Mouse (Mus musculus): ENCODE measurements around the gene Aftph. TPM values are rescaled to one million over a fixed set of nuclear protein-coding genes. Genes with fewer than 3 reads are reported as not detected.

The Aftph gene
- total RNA-seq, 2 experiments from 2014 or later, result 60.3 to 65.3 TPM

- DNase-seq (ENCODE audit: low spot score in 2 of 2), result peak; percentile 65 to 72
- intact Hi-C loops (cut with DNase I), result no loop called here
Measured at GRCm38 (mm10) chr11:20655795-20656710, 85.3 kb downstream of the Aftph start.

GRCm38 (mm10) chr11:20651166-20651565, 90.2 kb downstream of the Aftph start:
- intact Hi-C loops (cut with DNase I), result no loop called here
- no peak for DNase-seq (ENCODE audit: low spot score in 2 of 2)

- DNase-seq (ENCODE audit: low spot score in 2 of 2), result no peak
- intact Hi-C loops (cut with DNase I), result no loop called here
Measured at GRCm38 (mm10) chr11:20650006-20650639, 91.3 kb downstream of the Aftph start.

DNA sequence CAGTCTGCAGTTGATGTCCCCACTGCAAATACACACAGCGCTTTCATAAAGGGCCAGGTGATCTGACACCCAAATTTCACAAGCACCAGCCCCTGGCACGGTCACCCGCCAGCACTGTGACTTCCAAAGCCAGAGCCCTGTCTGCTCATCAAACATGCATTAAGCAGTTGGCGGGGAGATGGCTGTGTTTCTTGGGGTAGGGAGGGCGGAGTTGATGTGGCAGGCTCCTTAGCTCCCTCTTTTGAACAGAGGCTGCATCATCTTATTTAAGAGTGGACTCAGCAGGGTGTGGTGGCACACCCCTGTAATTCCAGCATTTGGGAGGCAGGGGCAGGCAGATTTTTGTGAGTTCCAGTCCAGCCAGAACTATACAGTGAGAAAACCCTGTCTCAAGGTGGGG, 91.9 kb downstream of the Aftph start:
- no peak for DNase-seq (ENCODE audit: low spot score in 2 of 2)
- intact Hi-C loops (cut with DNase I), result no loop called here

- intact Hi-C loops (cut with DNase I), result no loop called here
- no peak for DNase-seq (ENCODE audit: low spot score in 2 of 2)
Measured at GRCm38 (mm10) chr11:20647902-20648625, 93.3 kb downstream of the Aftph start.

GRCm38 (mm10) chr11:20646986-20647726, 94.2 kb downstream of the Aftph start:
- intact Hi-C loops (cut with DNase I), result no loop called here
- peak in 1 of 2 experiments; percentile 66 for DNase-seq (ENCODE audit: low spot score in 2 of 2)

- intact Hi-C loops (cut with DNase I), result no loop called here
- DNase-seq (ENCODE audit: low spot score in 2 of 2), result no peak
Measured at GRCm38 (mm10) chr11:20646142-20646541, 95.2 kb downstream of the Aftph start.

DNA sequence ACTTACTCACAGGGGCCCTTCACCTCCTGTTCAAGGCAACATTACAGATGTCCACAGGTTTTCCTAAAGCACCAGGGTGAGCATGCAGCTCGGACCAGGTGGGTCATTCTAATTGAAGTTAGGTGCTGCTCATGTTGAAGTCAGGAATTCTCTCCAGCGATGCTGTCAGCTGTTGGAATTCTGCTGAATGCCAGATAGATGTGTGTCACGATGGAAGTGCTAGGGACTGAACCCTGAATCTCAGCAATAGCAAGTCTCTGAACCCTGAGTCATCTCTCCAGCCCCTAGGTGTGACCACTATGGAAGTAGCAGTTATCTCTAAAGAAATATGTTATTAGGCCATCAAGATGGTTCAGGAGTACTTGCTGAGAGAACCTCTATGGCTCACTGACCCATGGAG, 95.9 kb downstream of the Aftph start:
- DNase-seq (ENCODE audit: low spot score in 2 of 2), result no peak
- intact Hi-C loops (cut with DNase I), result no loop called here

DNA sequence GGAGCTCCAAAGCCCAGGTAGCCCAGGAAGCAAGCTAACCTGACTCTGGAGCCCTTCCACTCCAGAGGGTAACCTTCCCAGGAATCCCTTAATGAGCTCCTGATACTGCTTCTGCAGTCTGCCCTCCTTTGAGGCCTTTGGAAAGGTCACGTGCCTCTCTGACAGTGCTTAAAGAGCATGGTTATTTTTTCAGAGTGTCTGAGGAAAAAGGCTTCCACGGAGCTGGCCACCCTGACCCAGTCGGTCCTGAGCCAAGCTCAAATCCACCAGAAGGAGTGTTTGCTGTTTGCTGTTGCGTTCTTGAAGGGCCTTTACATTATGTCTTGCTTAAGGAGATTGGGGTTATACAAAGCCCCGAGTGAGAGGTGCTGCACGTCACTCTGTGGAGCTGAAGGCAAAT, 96.5 kb downstream of the Aftph start:
- no peak for DNase-seq (ENCODE audit: low spot score in 2 of 2)
- intact Hi-C loops (cut with DNase I), result no loop called here

DNA sequence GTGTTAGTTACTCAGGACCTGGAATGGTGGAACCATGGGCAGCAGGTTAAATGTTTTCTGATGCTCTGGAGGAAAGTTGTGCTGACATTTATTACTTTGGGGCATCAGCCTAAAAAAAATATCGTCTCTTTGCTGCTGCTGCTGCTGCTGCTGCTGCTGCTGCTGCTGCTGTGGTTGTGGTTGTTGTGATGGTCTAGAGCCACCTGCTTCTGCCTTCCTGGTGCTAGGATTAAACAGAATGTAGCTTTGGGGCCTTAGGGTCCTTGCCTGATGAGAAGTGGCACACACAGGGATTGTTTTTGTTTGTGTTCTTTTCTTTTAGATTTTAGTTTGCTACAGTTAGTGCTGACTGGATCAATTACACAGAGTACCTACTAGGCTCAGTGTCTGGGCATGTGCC, 97.2 kb downstream of the Aftph start:
- DNase-seq (ENCODE audit: low spot score in 2 of 2), result no peak
- intact Hi-C loops (cut with DNase I), result no loop called here

- intact Hi-C loops (cut with DNase I), result no loop called here
- DNase-seq (ENCODE audit: low spot score in 2 of 2), result no peak
Measured at GRCm38 (mm10) chr11:20643161-20643560, 98.2 kb downstream of the Aftph start.

GRCm38 (mm10) chr11:20642321-20642720, 99.1 kb downstream of the Aftph start:
- intact Hi-C loops (cut with DNase I), result no loop called here

DNA sequence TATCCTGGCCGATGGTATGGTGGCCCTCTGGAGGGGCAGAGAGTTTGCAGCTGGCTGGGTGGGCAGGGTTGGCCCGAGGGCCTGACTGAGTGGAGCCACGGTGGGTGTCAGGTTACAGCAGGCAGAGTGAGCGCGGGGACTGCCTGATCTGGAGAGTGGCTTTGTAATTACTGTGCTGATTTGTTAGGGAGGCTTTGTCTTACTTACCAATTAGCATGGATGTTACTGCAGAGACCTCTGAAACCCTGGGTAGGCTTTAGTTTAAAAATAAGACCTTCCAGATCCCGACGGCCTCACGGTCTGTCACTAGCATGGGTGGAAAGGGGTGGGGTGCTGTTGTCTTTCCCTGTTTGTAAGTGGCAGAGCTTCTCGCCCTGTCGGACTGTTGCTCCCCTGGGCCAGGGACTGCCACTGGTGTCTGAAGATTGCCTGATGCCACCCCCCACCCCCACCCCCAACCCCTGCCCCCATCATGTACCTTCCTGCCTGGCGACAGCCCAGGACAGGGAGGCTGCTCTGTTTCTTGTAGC, 101.4 kb downstream of the Aftph start:
- no peak for DNase-seq (ENCODE audit: low spot score in 2 of 2)
- intact Hi-C loops (cut with DNase I), result no loop called here

More at GRCm38 (mm10) chr11:20642321-20642720, 99.1 kb downstream of the Aftph start:
- DNase-seq (ENCODE audit: low spot score in 2 of 2), result no peak

GRCm38 (mm10) chr11:20638841-20639240, 102.5 kb downstream of the Aftph start:
- DNase-seq (ENCODE audit: low spot score in 2 of 2), result peak; percentile 71 to 74
- intact Hi-C loops (cut with DNase I), result no loop called here

DNA sequence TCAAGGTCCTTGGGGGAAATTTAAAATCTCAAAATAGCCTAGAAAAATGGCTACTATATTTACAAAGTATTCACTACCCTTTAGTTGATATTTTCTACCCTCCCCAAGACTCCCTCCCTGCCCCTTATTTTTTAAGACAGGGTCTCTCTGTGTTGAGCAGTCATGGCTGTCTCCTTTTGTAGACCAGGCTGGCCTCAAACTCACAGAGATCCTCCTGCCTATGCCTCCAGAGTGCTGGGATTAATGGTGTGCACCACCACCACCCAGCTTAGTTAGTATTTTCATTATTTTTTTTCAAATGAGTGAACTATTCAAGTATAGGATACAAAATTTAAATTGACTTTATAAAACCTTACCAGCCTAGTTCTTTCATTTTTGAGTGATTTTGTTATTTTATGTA, 104.3 kb downstream of the Aftph start:
- no peak for DNase-seq (ENCODE audit: low spot score in 2 of 2)
- intact Hi-C loops (cut with DNase I), result no loop called here

GRCm38 (mm10) chr11:20636114-20636513, 105.3 kb downstream of the Aftph start:
- no peak for DNase-seq (ENCODE audit: low spot score in 2 of 2)
- intact Hi-C loops (cut with DNase I), result no loop called here

GRCm38 (mm10) chr11:20635646-20636045, 105.7 kb downstream of the Aftph start:
- no peak for DNase-seq (ENCODE audit: low spot score in 2 of 2)
- intact Hi-C loops (cut with DNase I), result no loop called here

Measured in left cerebral cortex, postnatal 14 days (tissue).